Mouse (Mus musculus) neural tube, embryonic 13.5 days (tissue): ENCODE measurements around the gene Hist1h2ba. TPM values are rescaled to one million over a fixed set of nuclear protein-coding genes. Genes with fewer than 3 reads are reported as not detected.

Experiments used
- ATAC-seq: fragments of 200-750 bp; cut with Nextera tagmentation; 2 replicates; pipeline ENCODE4 v1.8.0; 2017; ENCODE audit warnings: low read depth, mild to moderate bottlenecking, moderate TSS enrichment, moderate library complexity
- H3K27ac ChIP-seq: fragments of 300-500 bp; sonication (generic); replicated peaks from 2 replicates; pipeline ENCODE4 v1.5.1; 2015; ENCODE audit warnings: moderate library complexity, mild to moderate bottlenecking, inconsistent platforms
- H3K27me3 ChIP-seq: fragments of 300-500 bp; sonication (generic); 2 replicates; pipeline ENCODE4 v1.6.1; 2015; ENCODE audit warnings: mild to moderate bottlenecking, inconsistent platforms
- H3K36me3 ChIP-seq: fragments of 300-500 bp; sonication (generic); 2 replicates; pipeline ENCODE4 v1.6.1; 2015; ENCODE audit warnings: mild to moderate bottlenecking, inconsistent platforms
- H3K4me1 ChIP-seq: fragments of 300-500 bp; sonication (generic); replicated peaks from 2 replicates; pipeline ENCODE4 v1.6.1; 2015; ENCODE audit warnings: inconsistent platforms
- H3K4me2 ChIP-seq: fragments of 300-500 bp; sonication (generic); 2 replicates; pipeline ENCODE4 v1.6.1; 2015; ENCODE audit warnings: inconsistent platforms, mild to moderate bottlenecking, moderate library complexity
- H3K4me3 ChIP-seq: fragments of 300-500 bp; sonication (generic); 2 replicates; pipeline ENCODE4 v1.5.1; 2015; ENCODE audit warnings: mild to moderate bottlenecking, inconsistent platforms
- H3K9ac ChIP-seq: fragments of 300-500 bp; sonication (generic); 2 replicates; pipeline ENCODE4 v1.6.1; 2015; ENCODE audit warnings: moderate library complexity, mild to moderate bottlenecking, inconsistent platforms
- H3K9me3 ChIP-seq: fragments of 300-500 bp; sonication (generic); 2 replicates; pipeline ENCODE4 v1.6.1; 2016; ENCODE audit warnings: inconsistent platforms
- WGBS: fragments of 180-500 bp; shearing (Covaris S2); methylation state at CpG from one replicate; pipeline ENCODE4 v1.1.7; 2015; 5-methylcytosine and 5-hydroxymethylcytosine counted together
- polyA plus RNA-seq: library from polyadenylated mRNA; unstranded; fragments of >200 nt; fragmentation: Nextera tagmentation; extraction: Ambion mirVana; gene quantifications from 2 replicates; pipeline ENCODE4 v1.2.1, GENCODE M21; 2015

The Hist1h2ba gene
- not detected in 2 replicates for polyA plus RNA-seq

- Histone ChIP-seq H3K9me3 (no peaks in the 10 kb centered on the region), H3K9ac (no peak within 1 kb of the TSS), H3K4me3 (no peak within 1 kb of the TSS), H3K36me3 (no peaks in the 10 kb centered on the region), H3K27me3 (no peaks in the 10 kb centered on the region), H3K4me1 (no peaks in the 10 kb centered on the region), H3K4me2 (no peak within 1 kb of the TSS), H3K27ac (no peak within 1 kb of the TSS)
- no peak for ATAC-seq
- WGBS = 86% methylated on average over 39 of the region's 39 CpGs
Observed at GRCm38 (mm10) chr13:23933421-23934210, at the start of gene Hist1h2ba. Gene Hist1h2ba (minus strand): TSS chr13:23934156.

- 75% methylated on average over 5 of the region's 5 CpGs for WGBS
- H3K9me3 ChIP-seq = no peaks in the 10 kb centered on the region
- H3K4me3 ChIP-seq = no peak overlapping the region
- ATAC-seq = no peak
- H3K27me3 ChIP-seq = no peaks in the 10 kb centered on the region
- no peak overlapping the region for H3K4me2 ChIP-seq
- no peaks in the 10 kb centered on the region for H3K4me1 ChIP-seq
- no peaks in the 10 kb centered on the region for H3K36me3 ChIP-seq
- no peak overlapping the region for H3K9ac ChIP-seq
- H3K27ac ChIP-seq = no peak overlapping the region
Observed at GRCm38 (mm10) chr13:23972271-23972670, 38.3 kb upstream of the Hist1h2ba start.

GRCm38 (mm10) chr13:23971870-23972269 lies 37.9 kb upstream of the Hist1h2ba start:
- H3K27ac ChIP-seq = no peak overlapping the region
- H3K9me3 ChIP-seq = no peaks in the 10 kb centered on the region
- H3K9ac ChIP-seq = no peak overlapping the region
- H3K4me3 ChIP-seq = no peak overlapping the region
- H3K36me3 ChIP-seq = no peaks in the 10 kb centered on the region
- ATAC-seq = no peak
- no peaks in the 10 kb centered on the region for H3K4me1 ChIP-seq
- no peak overlapping the region for H3K4me2 ChIP-seq
- WGBS = 53% methylated on average over 2 of the region's 2 CpGs
- H3K27me3 ChIP-seq = no peaks in the 10 kb centered on the region

GRCm38 (mm10) chr13:23964909-23965308 lies 31.0 kb upstream of the Hist1h2ba start:
- Histone ChIP-seq H3K36me3 (no peaks in the 10 kb centered on the region), H3K9ac (no peak overlapping the region), H3K4me1 (no peaks in the 10 kb centered on the region), H3K4me2 (no peak overlapping the region), H3K9me3 (no peaks in the 10 kb centered on the region), H3K27me3 (no peaks in the 10 kb centered on the region), H3K27ac (no peak overlapping the region), H3K4me3 (no peak overlapping the region)
- WGBS = 90% methylated on average over 2 of the region's 2 CpGs
- ATAC-seq = no peak

GRCm38 (mm10) chr13:23959776-23960175 lies 25.8 kb upstream of the Hist1h2ba start:
- Histone ChIP-seq H3K9me3 (no peaks in the 10 kb centered on the region), H3K4me1 (no peaks in the 10 kb centered on the region), H3K36me3 (no peaks in the 10 kb centered on the region), H3K27ac (no peak overlapping the region), H3K9ac (no peak overlapping the region), H3K4me2 (no peak overlapping the region), H3K27me3 (no peaks in the 10 kb centered on the region), H3K4me3 (no peak overlapping the region)
- no peak for ATAC-seq
- WGBS = 26% methylated on average over 2 of the region's 2 CpGs

- no peaks in the 10 kb centered on the region for H3K27me3 ChIP-seq
- no peaks in the 10 kb centered on the region for H3K36me3 ChIP-seq
- H3K27ac ChIP-seq = no peak overlapping the region
- WGBS = 80% methylated on average over 3 of the region's 3 CpGs
- H3K4me1 ChIP-seq = peaks cover 10% of the 10 kb centered on the region
- H3K9ac ChIP-seq = no peak overlapping the region
- no peak overlapping the region for H3K4me2 ChIP-seq
- ATAC-seq = no peak
- no peaks in the 10 kb centered on the region for H3K9me3 ChIP-seq
- no peak overlapping the region for H3K4me3 ChIP-seq
Observed at GRCm38 (mm10) chr13:23950928-23951327, 17.0 kb upstream of the Hist1h2ba start.

GRCm38 (mm10) chr13:23949484-23950246 lies 15.7 kb upstream of the Hist1h2ba start:
- WGBS = 35% methylated on average over 14 of the region's 14 CpGs
- H3K4me3 ChIP-seq = no peak overlapping the region
- no peaks in the 10 kb centered on the region for H3K9me3 ChIP-seq
- H3K36me3 ChIP-seq = no peaks in the 10 kb centered on the region
- H3K9ac ChIP-seq = no peak overlapping the region
- peaks cover 10% of the 10 kb centered on the region for H3K4me1 ChIP-seq
- ATAC-seq = peak; percentile 84
- H3K27ac ChIP-seq = peak overlapping the region; percentile 39
- no peaks in the 10 kb centered on the region for H3K27me3 ChIP-seq
- no peak overlapping the region for H3K4me2 ChIP-seq

- Histone ChIP-seq H3K27ac (no peak overlapping the region), H3K4me3 (no peak overlapping the region), H3K4me2 (no peak overlapping the region), H3K36me3 (no peaks in the 10 kb centered on the region), H3K27me3 (no peaks in the 10 kb centered on the region), H3K9ac (no peak overlapping the region), H3K9me3 (no peaks in the 10 kb centered on the region), H3K4me1 (peaks cover 10% of the 10 kb centered on the region)
- no peak for ATAC-seq
- 6% methylated on average over 2 of the region's 2 CpGs for WGBS
Observed at GRCm38 (mm10) chr13:23946254-23946653, 12.3 kb upstream of the Hist1h2ba start.

- ATAC-seq = no peak
- H3K27me3 ChIP-seq = no peaks in the 10 kb centered on the region
- WGBS = 54% methylated on average over 2 of the region's 2 CpGs
Observed at GRCm38 (mm10) chr13:23942861-23943260, 8.9 kb upstream of the Hist1h2ba start.

GRCm38 (mm10) chr13:23940291-23940690 lies 6.3 kb upstream of the Hist1h2ba start:
- no peak overlapping the region for H3K27ac ChIP-seq
- H3K4me1 ChIP-seq = no peaks in the 10 kb centered on the region
- no peak overlapping the region for H3K4me2 ChIP-seq
- H3K4me3 ChIP-seq = no peak overlapping the region
- no peaks in the 10 kb centered on the region for H3K36me3 ChIP-seq
- ATAC-seq = no peak
- H3K9me3 ChIP-seq = no peaks in the 10 kb centered on the region
- no peaks in the 10 kb centered on the region for H3K27me3 ChIP-seq
- H3K9ac ChIP-seq = no peak overlapping the region
- 63% methylated on average over 6 of the region's 6 CpGs for WGBS

More at GRCm38 (mm10) chr13:23942861-23943260, 8.9 kb upstream of the Hist1h2ba start:
- Histone ChIP-seq H3K36me3 (no peaks in the 10 kb centered on the region), H3K4me3 (no peak overlapping the region), H3K9ac (no peak overlapping the region), H3K4me1 (no peaks in the 10 kb centered on the region; the same call in 1 of the 2 replicates), H3K27ac (no peak overlapping the region), H3K4me2 (no peak overlapping the region), H3K9me3 (no peaks in the 10 kb centered on the region)

- Histone ChIP-seq H3K4me3 (no peak overlapping the region), H3K36me3 (no peaks in the 10 kb centered on the region), H3K4me2 (no peak overlapping the region), H3K4me1 (no peaks in the 10 kb centered on the region), H3K27me3 (no peaks in the 10 kb centered on the region), H3K9me3 (no peaks in the 10 kb centered on the region), H3K9ac (no peak overlapping the region), H3K27ac (no peak overlapping the region)
- 85% methylated on average over 1 of the region's 1 CpGs for WGBS
- ATAC-seq = no peak
Observed at GRCm38 (mm10) chr13:23938699-23939098, 4.7 kb upstream of the Hist1h2ba start.

- Histone ChIP-seq H3K4me1 (no peaks in the 10 kb centered on the region), H3K9me3 (no peaks in the 10 kb centered on the region), H3K27ac (no peak within 1 kb of the TSS), H3K9ac (no peak within 1 kb of the TSS), H3K36me3 (no peaks in the 10 kb centered on the region), H3K4me3 (no peak within 1 kb of the TSS), H3K27me3 (no peaks in the 10 kb centered on the region), H3K4me2 (no peak within 1 kb of the TSS)
- WGBS = 94% methylated on average over 10 of the region's 10 CpGs
- ATAC-seq = no peak
Observed at GRCm38 (mm10) chr13:23934211-23934520, 210 bp upstream of the Hist1h2ba start, which contains the start of gene Hist1h2aa. Gene Hist1h2aa (plus strand): TSS chr13:23934462.
